Mouse (Mus musculus): ENCODE data around the gene Ptpn3. TPM values are rescaled to one million over a fixed set of nuclear protein-coding genes. Genes with fewer than 3 reads are reported as not detected.
A peak's percentile ranks its signal among the peaks of the same experiment; 100 is the strongest.

Ptpn3 gene
- polyA plus RNA-seq, 1 experiment from 2014 or later: 1.2 TPM

DNA sequence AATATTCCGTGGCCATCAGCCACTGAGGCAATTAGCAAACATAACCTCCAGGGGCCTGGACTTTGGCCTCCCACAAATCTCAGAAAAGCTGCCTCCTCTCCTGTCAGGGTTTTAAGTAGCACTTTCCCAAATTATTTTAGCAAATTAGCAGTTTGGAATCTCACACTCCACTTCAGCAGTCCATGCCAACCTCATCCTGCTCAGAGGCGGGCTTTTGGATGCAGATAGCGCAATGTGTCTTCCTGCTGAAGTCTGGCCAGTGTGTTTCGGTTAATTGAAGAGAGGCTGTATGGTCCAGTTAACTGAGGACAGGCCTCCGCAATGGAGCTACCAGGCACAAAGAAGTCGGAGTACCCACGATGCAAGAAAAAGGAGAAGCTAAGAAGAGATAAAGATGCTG, 141.1 kb downstream of the Ptpn3 start:
- H3K4me2 ChIP-seq (replicated peaks): no peak overlapping the region
- H3K4me3 ChIP-seq: no peak overlapping the region
- H3K9me3 ChIP-seq: no peaks in the 10 kb centered on the region
- H3K36me3 ChIP-seq: no peaks in the 10 kb centered on the region
- peaks cover 13% of the 10 kb centered on the region for H3K4me1 ChIP-seq
- H3K27me3 ChIP-seq: no peaks in the 10 kb centered on the region
- ATAC-seq (ENCODE audit: low FRiP score, low read depth): no peak
- no peak overlapping the region for H3K9ac ChIP-seq (replicated peaks)
- H3K27ac ChIP-seq (replicated peaks): no peak overlapping the region
- 87% methylated on average over 7 of the region's 7 CpGs for WGBS

GRCm38 (mm10) chr4:57156549-57157169, 145.0 kb downstream of the Ptpn3 start:
- no peak overlapping the region for H3K4me3 ChIP-seq
- no peaks in the 10 kb centered on the region for H3K9me3 ChIP-seq
- no peak for ATAC-seq (ENCODE audit: low FRiP score, low read depth)
- no peak overlapping the region for H3K4me2 ChIP-seq (replicated peaks)
- WGBS: 86% methylated on average over 8 of the region's 8 CpGs
- no peaks in the 10 kb centered on the region for H3K36me3 ChIP-seq
- H3K9ac ChIP-seq (replicated peaks): no peak overlapping the region
- H3K4me1 ChIP-seq: peaks cover 12% of the 10 kb centered on the region
- H3K27ac ChIP-seq (replicated peaks): no peak overlapping the region
- no peaks in the 10 kb centered on the region for H3K27me3 ChIP-seq

GRCm38 (mm10) chr4:57153838-57154237, 147.8 kb downstream of the Ptpn3 start:
- Histone ChIP-seq H3K9ac (replicated peaks) (peak overlapping the region; percentile 29; the same call in 1 of the 2 replicates), H3K27ac (replicated peaks) (no peak overlapping the region), H3K9me3 (no peaks in the 10 kb centered on the region), H3K4me3 (no peak overlapping the region), H3K4me2 (replicated peaks) (peak overlapping the region; percentile 36), H3K27me3 (no peaks in the 10 kb centered on the region), H3K36me3 (no peaks in the 10 kb centered on the region), H3K4me1 (peaks cover 12% of the 10 kb centered on the region)
- ATAC-seq (ENCODE audit: low FRiP score, low read depth): no peak
- WGBS: 35% methylated on average over 8 of the region's 8 CpGs

- Histone ChIP-seq H3K27ac (replicated peaks) (no peak overlapping the region), H3K4me3 (no peak overlapping the region), H3K36me3 (no peaks in the 10 kb centered on the region), H3K9ac (replicated peaks) (peak overlapping the region; percentile 29; the same call in 1 of the 2 replicates), H3K4me2 (replicated peaks) (peak overlapping the region; percentile 36), H3K27me3 (no peaks in the 10 kb centered on the region), H3K4me1 (peaks cover 12% of the 10 kb centered on the region), H3K9me3 (no peaks in the 10 kb centered on the region)
- ATAC-seq (ENCODE audit: low FRiP score, low read depth): 0 out of 2 replicates have a peak, but pooled peaks have one; percentile 56
- 4% methylated on average over 9 of the region's 9 CpGs for WGBS
Measured at GRCm38 (mm10) chr4:57153068-57153835, 148.4 kb downstream of the Ptpn3 start.

DNA sequence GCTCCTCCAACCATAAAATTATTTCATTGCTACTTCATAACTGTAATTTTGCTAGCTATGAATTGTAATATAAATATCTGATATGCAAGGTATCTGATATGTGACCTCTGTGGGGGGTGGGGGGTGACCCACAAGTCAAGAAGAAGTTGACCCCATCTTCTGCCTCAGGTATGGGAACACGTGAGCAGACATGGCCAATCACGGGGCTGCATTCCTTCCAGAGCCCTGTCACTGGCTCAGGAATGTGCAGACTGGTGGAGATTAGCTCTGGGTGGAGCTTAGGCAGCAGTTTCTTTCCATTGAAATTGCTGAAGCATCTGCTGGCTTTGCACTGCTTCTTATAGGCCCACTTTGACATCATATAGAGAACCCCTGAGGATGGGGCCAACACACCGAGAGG, 153.5 kb downstream of the Ptpn3 start:
- Histone ChIP-seq H3K9me3 (no peaks in the 10 kb centered on the region), H3K4me3 (no peak overlapping the region), H3K9ac (replicated peaks) (no peak overlapping the region), H3K27me3 (peaks cover 19% of the 10 kb centered on the region), H3K36me3 (no peaks in the 10 kb centered on the region), H3K4me2 (replicated peaks) (no peak overlapping the region), H3K4me1 (peaks cover 6% of the 10 kb centered on the region), H3K27ac (replicated peaks) (no peak overlapping the region)
- no peak for ATAC-seq (ENCODE audit: low FRiP score, low read depth)
- 63% methylated on average over 3 of the region's 3 CpGs for WGBS

DNA sequence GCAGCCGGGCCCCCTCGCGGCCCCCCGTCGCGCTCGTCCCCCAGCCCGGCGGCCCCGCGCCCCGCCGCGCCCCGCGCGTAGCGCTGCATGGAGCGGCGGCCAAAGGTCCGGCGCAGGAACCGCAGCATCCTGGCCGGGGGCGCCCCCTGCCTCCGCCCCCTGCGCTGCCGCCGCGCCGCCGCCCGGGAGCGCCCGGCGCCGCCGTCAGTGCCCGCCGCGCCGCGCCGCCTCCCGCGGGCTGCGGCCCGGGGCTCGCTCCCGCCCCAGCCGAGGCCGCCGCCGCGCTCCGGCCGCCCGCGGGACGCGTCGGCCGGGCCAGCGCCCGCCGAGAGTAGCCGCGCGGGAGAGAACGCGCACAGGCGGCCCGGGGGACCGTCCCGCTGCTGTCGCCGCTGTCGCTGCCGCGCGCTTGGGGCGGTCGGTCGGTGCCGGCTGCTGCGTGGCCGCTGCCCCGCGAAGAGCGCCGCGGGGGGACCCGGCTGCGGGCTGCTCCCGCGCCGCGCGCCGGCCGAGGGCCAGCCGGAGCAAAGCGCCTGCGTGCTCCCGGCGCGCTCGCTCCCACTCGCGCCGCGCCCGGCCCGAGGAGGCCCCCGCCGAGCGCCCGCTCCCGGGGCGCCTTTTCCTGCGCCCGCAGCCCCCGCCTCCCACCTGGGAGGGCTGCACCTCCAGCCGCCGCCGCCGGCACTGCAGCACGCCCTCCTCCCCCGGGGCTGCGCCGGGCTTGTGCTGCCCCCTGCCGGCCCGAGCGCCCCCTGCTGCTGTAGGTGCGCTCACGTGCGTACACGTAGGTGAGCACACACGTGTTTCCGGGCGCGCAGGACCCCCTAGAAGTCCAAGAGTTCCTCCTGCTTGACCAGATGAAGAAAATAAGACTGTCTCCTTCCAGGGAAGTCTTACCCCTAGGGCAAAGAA, 158.4 kb downstream of the Ptpn3 start, which contains the start of gene Epb41l4b:
TSS of gene Epb41l4b (minus strand) at position 412 of the 912 bp plus-strand sequence.
- Histone ChIP-seq H3K4me3 (peak within 1 kb of the TSS; percentile 75), H3K9ac (replicated peaks) (peak within 1 kb of the TSS; percentile 79), H3K4me2 (replicated peaks) (peak within 1 kb of the TSS; percentile 85), H3K36me3 (no peaks in the 10 kb centered on the region), H3K27ac (replicated peaks) (0 out of 2 replicates have a peak within 1 kb of the TSS, but pooled peaks have one; percentile 27), H3K27me3 (peaks cover 60% of the 10 kb centered on the region), H3K9me3 (no peaks in the 10 kb centered on the region), H3K4me1 (peaks cover 22% of the 10 kb centered on the region)
- under 1% methylated on average over 42 of the region's 142 CpGs for WGBS
- peak; percentile 89 for ATAC-seq (ENCODE audit: low FRiP score, low read depth)

DNA sequence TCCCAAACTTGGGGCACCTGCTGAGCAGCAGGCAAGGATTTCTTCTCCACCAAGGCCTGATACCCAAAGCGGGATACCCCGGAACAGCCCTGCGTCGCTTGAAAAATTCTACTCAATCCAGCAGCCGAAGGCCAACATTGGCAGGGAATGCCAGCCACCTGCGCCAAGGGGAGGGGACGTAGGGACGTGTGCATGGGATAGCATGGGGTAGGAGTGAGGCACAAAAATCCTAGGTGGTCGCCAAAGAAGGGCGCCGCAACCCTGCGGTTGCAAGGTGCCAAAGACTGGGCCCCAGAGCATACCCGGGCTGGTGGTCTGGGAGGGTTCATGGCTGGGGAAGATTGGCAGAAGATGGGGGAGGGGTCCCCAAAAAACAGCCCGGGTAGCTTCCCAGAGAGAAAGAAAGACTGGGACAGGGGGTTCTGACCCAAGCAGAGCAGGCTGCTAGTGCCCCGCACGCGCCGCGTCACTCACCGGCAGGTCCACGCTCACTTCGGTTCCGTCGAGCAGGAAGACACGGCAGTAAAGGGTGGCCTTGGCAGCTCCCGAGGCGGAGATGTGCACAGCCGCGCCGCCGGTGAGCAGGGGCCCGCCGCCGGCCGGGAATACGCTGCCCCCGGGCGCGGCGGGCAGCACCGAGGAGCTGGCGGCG, 159.1 kb downstream of the Ptpn3 start:
- H3K4me1 ChIP-seq: peaks cover 22% of the 10 kb centered on the region
- peak overlapping the region; percentile 75 for H3K4me3 ChIP-seq
- H3K36me3 ChIP-seq: no peaks in the 10 kb centered on the region
- ATAC-seq (ENCODE audit: low FRiP score, low read depth): peak; percentile 47
- peaks cover 68% of the 10 kb centered on the region for H3K27me3 ChIP-seq
- WGBS: under 1% methylated on average over 40 of the region's 43 CpGs
- H3K27ac ChIP-seq (replicated peaks): no peak overlapping the region
- H3K9ac ChIP-seq (replicated peaks): peak overlapping the region; percentile 79
- H3K9me3 ChIP-seq: no peaks in the 10 kb centered on the region
- peak overlapping the region; percentile 85 for H3K4me2 ChIP-seq (replicated peaks)

- Histone ChIP-seq H3K9ac (replicated peaks) (peak overlapping the region; percentile 28; the same call in 1 of the 2 replicates), H3K36me3 (no peaks in the 10 kb centered on the region), H3K9me3 (no peaks in the 10 kb centered on the region), H3K27me3 (peaks cover 72% of the 10 kb centered on the region), H3K4me3 (peak overlapping the region; percentile 75), H3K27ac (replicated peaks) (no peak overlapping the region), H3K4me1 (peaks cover 22% of the 10 kb centered on the region), H3K4me2 (replicated peaks) (peak overlapping the region; percentile 85)
- WGBS: 3% methylated on average over 26 of the region's 26 CpGs
- ATAC-seq (ENCODE audit: low FRiP score, low read depth): no peak
Measured at GRCm38 (mm10) chr4:57141908-57142361, 159.7 kb downstream of the Ptpn3 start.

GRCm38 (mm10) chr4:57140992-57141717, 160.5 kb downstream of the Ptpn3 start:
- H3K27me3 ChIP-seq: peaks cover 72% of the 10 kb centered on the region
- peaks cover 22% of the 10 kb centered on the region for H3K4me1 ChIP-seq
- H3K27ac ChIP-seq (replicated peaks): no peak overlapping the region
- ATAC-seq (ENCODE audit: low FRiP score, low read depth): no peak
- 23% methylated on average over 15 of the region's 15 CpGs for WGBS
- H3K4me2 ChIP-seq (replicated peaks): peak overlapping the region; percentile 85
- H3K9ac ChIP-seq (replicated peaks): no peak overlapping the region
- H3K9me3 ChIP-seq: no peaks in the 10 kb centered on the region
- H3K36me3 ChIP-seq: no peaks in the 10 kb centered on the region
- H3K4me3 ChIP-seq: peak overlapping the region; percentile 75

Data from midbrain, embryonic 12.5 days (tissue).